Mouse (Mus musculus) retina, embryonic 14.5 days (tissue): ENCODE data around the gene Myo16.
A peak's percentile ranks its signal among the peaks of the same experiment; 100 is the strongest.

Experiments
- DNase-seq: peaks from one replicate; pipeline ENCODE4 v3.0.0-alpha.2; 2015; ENCODE audit warnings: low spot score

The Myo16 gene

GRCm38 (mm10) chr8:10677840-10678410 lies 524.2 kb downstream of the Myo16 start:
- peak; percentile 61 for DNase-seq

GRCm38 (mm10) chr8:10681926-10682325 lies 528.2 kb downstream of the Myo16 start:
- no peak for DNase-seq

DNA sequence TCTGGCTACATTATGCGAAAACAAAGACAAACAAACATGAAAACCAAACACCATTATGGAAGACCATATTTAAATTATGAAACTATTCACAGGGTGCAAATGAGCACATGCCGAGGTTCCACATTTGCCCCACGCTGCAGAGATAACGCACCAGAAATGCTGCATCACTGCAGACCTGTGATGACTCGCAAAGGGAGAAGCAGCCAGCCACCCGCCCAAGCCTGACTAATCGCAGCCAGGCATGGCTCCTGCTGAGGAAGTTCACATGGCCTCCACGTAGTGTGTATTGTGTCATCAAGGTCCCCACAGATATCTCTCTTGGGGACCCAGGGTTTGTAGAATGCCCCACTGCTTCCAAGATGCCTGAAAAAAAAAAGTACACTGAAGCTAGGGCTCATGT lies 529.4 kb downstream of the Myo16 start:
- no peak for DNase-seq
